Mouse (Mus musculus) megakaryocyte-erythroid progenitor cell, adult 5-6 weeks (primary cell): ENCODE data around the gene Itga1. TPM values are rescaled to one million over a fixed set of nuclear protein-coding genes. Genes with fewer than 3 reads are reported as not detected.

Experiments used
- ATAC-seq: replicated peaks from 2 replicates; pipeline ENCODE4 v1.8.0; 2016; ENCODE audit warnings: mild to moderate bottlenecking, inconsistent platforms; ENCODE audit not compliant: severe bottlenecking, poor library complexity, low FRiP score, low TSS enrichment
- total RNA-seq, 2 experiments: library from RNA; stranded (forward) in 1 of 2; stranded (reverse) in 1 of 2; fragments of 200-1000, 215-1000 nt in 1 of 2; fragments of >200 nt in 1 of 2; fragmentation: Nextera tagmentation in 1 of 2; gene quantifications; 2 replicates each; pipeline ENCODE4 v1.2.3; 2014 to 2017

The Itga1 gene
- total RNA-seq, 2 experiments from 2014 or later = 0.23 TPM; not detected in 1

GRCm38 (mm10) chr13:115071431-115071830 lies 30.3 kb downstream of the Itga1 start:
- ATAC-seq = no peak

GRCm38 (mm10) chr13:115067968-115068330 lies 33.8 kb downstream of the Itga1 start:
- no peak for ATAC-seq

GRCm38 (mm10) chr13:115067324-115067967 lies 34.3 kb downstream of the Itga1 start:
- ATAC-seq = no peak

- no peak for ATAC-seq
Measured at GRCm38 (mm10) chr13:115057555-115057954, 44.2 kb downstream of the Itga1 start.

- ATAC-seq = no peak
Measured at GRCm38 (mm10) chr13:115054783-115055182, 47.0 kb downstream of the Itga1 start.

GRCm38 (mm10) chr13:115052568-115052967 lies 49.2 kb downstream of the Itga1 start:
- ATAC-seq = no peak

GRCm38 (mm10) chr13:115050660-115051559 lies 50.9 kb downstream of the Itga1 start:
- no peak for ATAC-seq

GRCm38 (mm10) chr13:115042652-115043051 lies 59.1 kb downstream of the Itga1 start:
- ATAC-seq = no peak

GRCm38 (mm10) chr13:115037304-115037703 lies 64.5 kb downstream of the Itga1 start:
- ATAC-seq = no peak

GRCm38 (mm10) chr13:115035387-115035786 lies 66.4 kb downstream of the Itga1 start:
- ATAC-seq = no peak

GRCm38 (mm10) chr13:115033135-115033534 lies 68.6 kb downstream of the Itga1 start:
- ATAC-seq = no peak

GRCm38 (mm10) chr13:115031177-115032000 lies 70.4 kb downstream of the Itga1 start:
- ATAC-seq = no peak

GRCm38 (mm10) chr13:115025394-115025793 lies 76.4 kb downstream of the Itga1 start:
- no peak for ATAC-seq

GRCm38 (mm10) chr13:115022117-115022787 lies 79.5 kb downstream of the Itga1 start:
- ATAC-seq = no peak

- no peak for ATAC-seq
Measured at GRCm38 (mm10) chr13:115021411-115021810, 80.4 kb downstream of the Itga1 start.

- no peak for ATAC-seq
Measured at GRCm38 (mm10) chr13:115020727-115021126, 81.0 kb downstream of the Itga1 start.

- no peak for ATAC-seq
Measured at GRCm38 (mm10) chr13:115017545-115017944, 84.2 kb downstream of the Itga1 start.

GRCm38 (mm10) chr13:115011547-115011946 lies 90.2 kb downstream of the Itga1 start:
- ATAC-seq = no peak

GRCm38 (mm10) chr13:115006213-115006835 lies 95.4 kb downstream of the Itga1 start:
- ATAC-seq = no peak
